Mouse (Mus musculus) erythroblast, embryonic 14.5 days (primary cell): ENCODE results near the gene Map2k7.

ENCODE experiments used
- GATA1 ChIP-seq: IDR thresholded peaks from 2 replicates; pipeline ENCODE4 v1.6.1; 2012; ENCODE audit warnings: low read length, inconsistent platforms, mixed read lengths
- TAL1 ChIP-seq: IDR thresholded peaks from 3 replicates; pipeline ENCODE4 v1.6.1; 2012; ENCODE audit warnings: low read length, inconsistent platforms, mixed read lengths

GRCm38 (mm10) chr8:4252116-4252760 lies 13.7 kb downstream of the Map2k7 start:
- no peak for TF ChIP-seq TAL1
- TF ChIP-seq GATA1: no peak
